Mouse (Mus musculus) MEL (cell line): Measurements from ENCODE around the gene Gm10134. TPM values are rescaled to one million over a fixed set of nuclear protein-coding genes. Genes with fewer than 3 reads are reported as not detected.

Source experiments
- DNase-seq: peaks from one replicate; pipeline ENCODE4 v3.0.0; 2011; ENCODE audit warnings: low read depth, low spot score
- H3K27ac ChIP-seq: 2 replicates; pipeline ENCODE4 v1.5.1; 2012; ENCODE audit warnings: low read depth, mild to moderate bottlenecking, control low read depth, low read length, moderate library complexity; ENCODE audit not compliant: control insufficient read depth
- H3K27me3 ChIP-seq, 2 experiments: fragments of 150-350 bp in 1 of 2; sonication (generic) in 1 of 2; 2 replicates each; pipeline ENCODE4 v1.6.1; 2012; ENCODE audit warnings: low read length in 2 of 2, mild to moderate bottlenecking in 2 of 2, improper control_type of control experiment in 1 of 2, moderate library complexity in 1 of 2; ENCODE audit not compliant: insufficient read depth in 2 of 2, control insufficient read depth in 1 of 2
- H3K36me3 ChIP-seq, 2 experiments: 2 replicates each; pipeline ENCODE4 v1.6.1; 2012 to 2014; ENCODE audit warnings: low read length in 2 of 2, improper control_type of control experiment in 1 of 2, inconsistent platforms in 1 of 2, mild to moderate bottlenecking in 1 of 2; ENCODE audit not compliant: insufficient read depth in 2 of 2, control insufficient read depth in 1 of 2
- H3K4me1 ChIP-seq, 2 experiments: fragments of 150-350 bp in 1 of 2; sonication (generic) in 1 of 2; 2 replicates each; pipeline ENCODE4 v1.6.1; 2012; ENCODE audit warnings: low read length in 2 of 2, improper control_type of control experiment in 1 of 2, mild to moderate bottlenecking in 1 of 2; ENCODE audit not compliant: insufficient read depth in 2 of 2, control insufficient read depth in 1 of 2
- H3K4me3 ChIP-seq, 2 experiments: fragments of 150-350 bp in 1 of 2; sonication (generic) in 1 of 2; 2 replicates each; pipeline ENCODE4 v1.5.1; 2012; ENCODE audit warnings: low read depth in 2 of 2, low read length in 2 of 2, mild to moderate bottlenecking in 2 of 2, moderate library complexity in 2 of 2, control low read depth in 1 of 2, improper control_type of control experiment in 1 of 2; ENCODE audit not compliant: control insufficient read depth in 1 of 2, insufficient read depth in 1 of 2
- H3K79me2 ChIP-seq: 2 replicates; pipeline ENCODE4 v1.6.1; 2012; ENCODE audit warnings: mild to moderate bottlenecking, low read length, moderate library complexity; ENCODE audit not compliant: control insufficient read depth, poor library complexity, insufficient read depth
- H3K9ac ChIP-seq: 2 replicates; pipeline ENCODE4 v1.6.1; 2012; ENCODE audit warnings: low read depth, mild to moderate bottlenecking, control low read depth, low read length, moderate library complexity; ENCODE audit not compliant: control insufficient read depth, poor library complexity, severe bottlenecking
- H3K9me3 ChIP-seq: fragments of 150-350 bp; sonication (generic); replicated peaks from 2 replicates; pipeline ENCODE4 v1.6.1; 2012; ENCODE audit warnings: mild to moderate bottlenecking, low read length, improper control_type of control experiment, moderate library complexity; ENCODE audit not compliant: insufficient read depth
- E2F4 ChIP-seq: IDR thresholded peaks from 2 replicates; pipeline ENCODE4 v1.6.1; 2011; ENCODE audit warnings: low read depth, low read length, improper control_type of control experiment, borderline replicate concordance
- ELF1 ChIP-seq: IDR thresholded peaks from 2 replicates; pipeline ENCODE4 v1.6.1; 2014; ENCODE audit warnings: low read depth, mild to moderate bottlenecking, inconsistent platforms, low read length, improper control_type of control experiment, moderate library complexity
- EP300 ChIP-seq, 2 experiments: IDR thresholded peaks; 2 replicates each; pipeline ENCODE4 v1.6.1; 2011; ENCODE audit warnings: improper control_type of control experiment in 2 of 2, low read length in 2 of 2, low read depth in 1 of 2, mild to moderate bottlenecking in 1 of 2
- ETS1 ChIP-seq: IDR thresholded peaks from 2 replicates; pipeline ENCODE4 v1.6.1; 2012; ENCODE audit warnings: low read depth, mild to moderate bottlenecking, inconsistent platforms, low read length, improper control_type of control experiment, moderate library complexity
- HCFC1 ChIP-seq: IDR thresholded peaks from 2 replicates; pipeline ENCODE4 v1.6.1; 2012; ENCODE audit warnings: low read depth, mild to moderate bottlenecking, inconsistent platforms, low read length, improper control_type of control experiment, moderate library complexity
- KAT2A ChIP-seq: conservative IDR thresholded peaks from 2 replicates; pipeline ENCODE4 v1.6.1; 2012; ENCODE audit warnings: low read depth, low read length, improper control_type of control experiment, inconsistent platforms
- MAFK ChIP-seq: IDR thresholded peaks from 2 replicates; pipeline ENCODE4 v1.6.1; 2011; ENCODE audit warnings: low read depth, mild to moderate bottlenecking, low read length, improper control_type of control experiment, borderline replicate concordance
- MYB ChIP-seq: IDR thresholded peaks from 2 replicates; pipeline ENCODE4 v1.6.1; 2011; ENCODE audit warnings: mild to moderate bottlenecking, low read depth, low read length, improper control_type of control experiment
- MYC ChIP-seq: IDR thresholded peaks from 2 replicates; pipeline ENCODE4 v1.6.1; 2011; ENCODE audit warnings: low read depth, mild to moderate bottlenecking, low read length, improper control_type of control experiment, moderate library complexity
- POLR2A ChIP-seq, 2 experiments: IDR thresholded peaks; 2 replicates each; pipeline ENCODE4 v1.6.1; 2011 to 2012; ENCODE audit warnings: low read length in 2 of 2, mild to moderate bottlenecking in 2 of 2, control low read depth in 1 of 2, improper control_type of control experiment in 1 of 2, low read depth in 1 of 2, moderate library complexity in 1 of 2; ENCODE audit not compliant: control insufficient read depth in 1 of 2, insufficient read depth in 1 of 2, poor library complexity in 1 of 2
- POLR2AphosphoS2 ChIP-seq: IDR thresholded peaks from 2 replicates; pipeline ENCODE4 v1.6.1; 2011; ENCODE audit warnings: low read length, improper control_type of control experiment
- RAD21 ChIP-seq: IDR thresholded peaks from 2 replicates; pipeline ENCODE4 v1.6.1; 2011; ENCODE audit warnings: mild to moderate bottlenecking, low read depth, low read length, improper control_type of control experiment
- TAL1 ChIP-seq: IDR thresholded peaks from 2 replicates; pipeline ENCODE4 v1.6.1; 2012; ENCODE audit warnings: mild to moderate bottlenecking, inconsistent platforms, low read length, moderate library complexity, mixed read lengths
- TBP ChIP-seq: IDR thresholded peaks from 2 replicates; pipeline ENCODE4 v1.8.0; 2011; ENCODE audit warnings: low read depth, low read length, improper control_type of control experiment
- TCF12 ChIP-seq: IDR thresholded peaks from 2 replicates; pipeline ENCODE4 v1.6.1; 2014; ENCODE audit warnings: low read depth, mild to moderate bottlenecking, inconsistent platforms, low read length, improper control_type of control experiment, moderate library complexity
- UBTF ChIP-seq: IDR thresholded peaks from 2 replicates; pipeline ENCODE4 v1.6.1; 2012; ENCODE audit warnings: low read depth, mild to moderate bottlenecking, inconsistent platforms, low read length, improper control_type of control experiment, moderate library complexity, borderline replicate concordance; ENCODE audit not compliant: insufficient read depth
- USF1 ChIP-seq: IDR thresholded peaks from 2 replicates; pipeline ENCODE4 v1.6.1; 2014; ENCODE audit warnings: low read depth, mild to moderate bottlenecking, inconsistent platforms, low read length, improper control_type of control experiment, moderate library complexity
- ZC3H11A ChIP-seq: IDR thresholded peaks from 2 replicates; pipeline ENCODE4 v1.6.1; 2012; ENCODE audit warnings: low read depth, mild to moderate bottlenecking, inconsistent platforms, low read length, improper control_type of control experiment
- ZKSCAN1 ChIP-seq: IDR thresholded peaks from 2 replicates; pipeline ENCODE4 v1.6.1; 2012; ENCODE audit warnings: low read depth, mild to moderate bottlenecking, inconsistent platforms, low read length, improper control_type of control experiment, moderate library complexity
- ZNF384 ChIP-seq: IDR thresholded peaks from 2 replicates; pipeline ENCODE4 v1.6.1; 2012; ENCODE audit warnings: low read depth, mild to moderate bottlenecking, inconsistent platforms, low read length, improper control_type of control experiment
- polyA plus RNA-seq, 2 experiments: library from polyadenylated mRNA; stranded (reverse) in 1 of 2; unstranded in 1 of 2; fragments of >175 nt in 1 of 2; fragments of >200 nt in 1 of 2; gene quantifications; 2 replicates each; pipeline versions ENCODE4 v1.2.1 to v1.2.4; 2012; ENCODE audit warnings: low replicate concordance in 2 of 2, low read depth in 1 of 2; ENCODE audit not compliant: insufficient read length in 2 of 2, insufficient read depth in 1 of 2, missing spikeins in 1 of 2
- total RNA-seq: library from RNA; depleted of rRNA; stranded (reverse); fragments of 300-350 nt; gene quantifications from 2 replicates; pipeline ENCODE4 v1.2.3, GENCODE M21; 2012

Gene Gm10134
- total and polyA plus RNA-seq, 3 experiments = not detected

GRCm38 (mm10) chr2:28539206-28539605 is 33.3 kb downstream of the Gm10134 start:
- Histone ChIP-seq H3K4me1 (no peaks in the 10 kb centered on the region), H3K79me2 (no peaks in the 10 kb centered on the region), H3K4me3 (no peak overlapping the region), H3K36me3 (no peaks in the 10 kb centered on the region), H3K9me3 (no peaks in the 10 kb centered on the region), H3K27me3 (no peaks in the 10 kb centered on the region), H3K9ac (no peak overlapping the region), H3K27ac (no peak overlapping the region)
- TF ChIP-seq ZKSCAN1 (no peak), TCF12 (no peak), TBP (no peak), ELF1 (no peak), EP300 (IDR thresholded peaks at IDR 0.05; ENCODE audit: low read depth in 1 of 2, low read length in 2 of 2) (no peak), ZNF384 (no peak), MYB (no peak), MYC (no peak), KAT2A (no peak), ZC3H11A (no peak), RAD21 (no peak), E2F4 (no peak), MAFK (no peak), ETS1 (no peak), POLR2AphosphoS2 (no peak), UBTF (no peak), TAL1 (no peak), POLR2A (IDR thresholded peaks at IDR 0.05; ENCODE audit: control insufficient read depth in 1 of 2, insufficient read depth in 1 of 2, low read depth in 1 of 2, low read length in 2 of 2, poor library complexity in 1 of 2) (no peak), HCFC1 (no peak)
- DNase-seq = no peak

GRCm38 (mm10) chr2:28539949-28540348 is 34.1 kb downstream of the Gm10134 start:
- TF ChIP-seq ELF1 (no peak), USF1 (peak; percentile 53; the same call in 1 of the 2 replicates), TBP (no peak)
- no peak overlapping the region for H3K4me3 ChIP-seq
- no peak overlapping the region for H3K9ac ChIP-seq
- H3K27ac ChIP-seq = no peak overlapping the region
- no peaks in the 10 kb centered on the region for H3K36me3 ChIP-seq
- no peak for DNase-seq
- H3K79me2 ChIP-seq = no peaks in the 10 kb centered on the region
- no peaks in the 10 kb centered on the region for H3K27me3 ChIP-seq
- no peaks in the 10 kb centered on the region for H3K4me1 ChIP-seq
- H3K9me3 ChIP-seq = no peaks in the 10 kb centered on the region
